In the genomic region with DNA sequence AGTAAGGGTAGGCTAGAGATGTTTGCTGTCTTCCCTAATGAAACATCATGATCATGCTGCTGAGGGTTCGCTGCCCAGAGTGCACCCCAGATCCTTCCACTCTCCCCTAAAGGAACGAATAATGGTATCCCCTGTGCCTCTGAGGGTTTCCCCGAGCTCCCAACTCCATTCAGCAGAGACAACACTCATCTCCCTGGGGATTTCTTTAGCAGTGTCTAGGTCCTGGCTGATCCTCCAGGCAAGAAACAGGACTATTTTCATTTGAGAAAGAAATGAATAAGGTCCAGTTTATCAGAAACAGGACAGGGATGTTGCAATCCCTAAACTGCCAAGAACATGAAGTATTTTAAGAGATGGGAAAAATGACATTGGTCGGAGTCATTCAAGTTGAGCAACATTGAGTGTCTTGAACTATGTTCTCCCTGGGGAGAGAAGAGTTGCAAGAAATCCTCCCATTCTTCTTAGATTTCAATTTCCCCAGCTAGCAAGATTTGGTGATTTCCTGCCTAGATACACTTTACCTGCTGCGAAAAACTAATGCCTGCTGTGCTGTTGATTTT, we compare ENCODE assay signal across 1 mouse cellular context. TPM values are rescaled to one million over a fixed set of nuclear protein-coding genes. Genes with fewer than 3 reads are reported as not detected.
"Had no signal": no experiment of that assay in that cellular context is flagged by ENCODE, and none has a peak within 500 bp of the region (broad histone marks: within the 10 kb centered on the region; RNA-seq: fewer than 3 reads in every experiment).

No protein-coding gene starts in this region.

RNA-seq across cellular contexts. Expression of gene Ifi214, which starts 14.8 kb away (rescaled TPM):
- total RNA-seq: midbrain, postnatal 0 days had no signal
